Mouse (Mus musculus) E14TG2a.4 (cell line): Measurements from ENCODE around the gene Ndufb5.

Source experiments
- CTCF ChIP-seq: conservative IDR thresholded peaks from 2 replicates; pipeline ENCODE4 v1.5.1; 2014; ENCODE audit warnings: low read length
- NANOG ChIP-seq: IDR thresholded peaks from 2 replicates; pipeline ENCODE4 v1.6.1; 2014; ENCODE audit warnings: borderline replicate concordance, low read length, mixed read lengths
- POU5F1 ChIP-seq: IDR thresholded peaks from 2 replicates; pipeline ENCODE4 v1.6.1; 2014; ENCODE audit warnings: low read length, borderline replicate concordance

DNA sequence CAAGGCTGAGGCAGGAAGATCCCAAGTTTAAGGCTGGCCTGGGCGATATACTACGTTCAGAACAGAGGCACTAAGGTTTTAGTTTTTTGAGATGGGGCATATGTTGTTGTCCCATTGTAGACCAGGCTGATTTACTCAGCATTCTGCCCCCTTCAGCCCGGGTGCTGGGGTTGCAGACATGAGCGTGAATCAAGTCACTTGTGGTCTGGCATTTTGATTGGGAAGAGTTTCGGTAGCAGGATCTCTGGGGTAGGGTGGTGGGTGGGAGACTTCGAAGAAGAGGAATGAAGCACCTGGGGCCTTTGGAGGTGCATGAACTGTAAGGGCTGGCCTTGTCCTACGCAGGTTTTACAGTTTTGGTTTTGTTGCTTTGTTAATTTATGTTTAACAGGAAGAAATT lies 12.6 kb upstream of the Ndufb5 start:
- no peak for TF ChIP-seq CTCF
- no peak for TF ChIP-seq NANOG
- TF ChIP-seq POU5F1: no peak
